Mouse (Mus musculus) heart, adult 2 months (tissue): ENCODE data around the gene Kcnk10.

Experiments
- CTCF ChIP-seq: fragments of 200-600 bp; IDR thresholded peaks from 2 replicates; pipeline ENCODE4 v1.8.1; 2022; ENCODE audit warnings: antibody characterized with exemption, mild to moderate bottlenecking, moderate library complexity
- POLR2A ChIP-seq: fragments of 200-500 bp; IDR thresholded peaks from 2 replicates; pipeline ENCODE4 v1.6.1; 2011; ENCODE audit warnings: mild to moderate bottlenecking, low read depth, low read length, control low read depth; ENCODE audit not compliant: insufficient read depth

GRCm38 (mm10) chr12:98591016-98591415, 12.9 kb upstream of the Kcnk10 start:
- no peak for TF ChIP-seq CTCF
- no peak for TF ChIP-seq POLR2A
